Mouse (Mus musculus) liver, adult 2 months (tissue): ENCODE measurements at regions not wholly inside any gene's neighbourhood (a gene's known extent, or its start where the extent isn't known, plus 50 kb on each side); places are given as distances from the start of the nearest gene placed in this dataset.

ENCODE experiments used
- CTCF ChIP-seq: fragments of 200-500 bp; IDR thresholded peaks from 2 replicates; pipeline ENCODE4 v1.5.1; 2011; ENCODE audit warnings: low read depth, low read length, control low read depth
- POLR2A ChIP-seq: fragments of 200-500 bp; IDR thresholded peaks from 2 replicates; pipeline ENCODE4 v1.6.1; 2011; ENCODE audit warnings: low read length, control low read depth; ENCODE audit not compliant: insufficient read depth; ENCODE audit errors: extremely low read depth

DNA sequence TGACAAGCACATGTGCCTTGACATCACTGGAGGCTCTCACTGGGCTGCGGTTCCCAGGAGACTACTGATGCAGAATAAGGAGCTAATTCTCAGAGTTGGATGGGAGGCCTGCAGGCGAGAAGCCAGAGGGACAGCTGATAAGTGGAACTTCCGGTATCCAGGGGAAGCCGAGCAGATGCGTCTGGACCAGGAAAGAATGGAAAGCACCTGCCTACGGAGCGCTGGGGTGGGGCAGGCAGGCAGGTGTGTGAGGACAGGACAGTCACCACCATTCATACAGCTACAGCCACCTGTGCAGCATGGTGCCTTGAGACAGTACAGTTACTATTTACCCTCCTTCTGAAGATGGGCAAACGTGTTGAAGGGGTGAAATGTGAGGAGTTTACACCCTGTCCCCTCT, 156.1 kb downstream of the Unc5cl start:
- TF ChIP-seq CTCF (no peak), POLR2A (no peak)
